Comparison of ENCODE assay signal across 18 mouse cellular contexts in genomic region chr11:25158884-25159283, GRCm38 (mm10).
DNase-seq lines count a peak whose midpoint lies in the region; ATAC-seq lines count a peak whose summit lies in the region.
"Had no signal": no experiment of that assay in that cellular context is flagged by ENCODE, and none has a peak within 500 bp of the region (broad histone marks: within the 10 kb centered on the region; RNA-seq: fewer than 3 reads in every experiment).

No protein-coding gene starts in this region.

- peak; percentile 65 for ATAC-seq in granulocyte monocyte progenitor cell, adult 5-6 weeks (replicated peaks; ENCODE audit: poor library complexity, severe bottlenecking)
- 0 out of 2 replicates have a peak, but pooled peaks have one; percentile 63 for ATAC-seq in megakaryocyte progenitor cell, adult 5-6 weeks (replicated peaks; ENCODE audit: poor library complexity)
- ATAC-seq: activated CD4-positive, CD25-positive, alpha-beta regulatory T cell, adult 4 months; CD4-positive, CD25-positive, alpha-beta regulatory T cell, adult 4 months; Patski had no signal

- no peak for DNase-seq in Muller cell, postnatal 12 days (ENCODE audit: inconsistent ontology term)
- no peak for DNase-seq in natural killer cell, adult 2 months (ENCODE audit: low spot score in 2 of 2)
- DNase-seq: adrenal gland, adult 2 months; adrenal gland, adult 8-10 months; adrenal gland, postnatal 10 days; adrenal gland, postnatal 14 days; adrenal gland, postnatal 25 days; adrenal gland, postnatal 36 days; B cell, adult 2 months; cerebellum, adult 11 months; cerebellum, adult 11-12 months; cerebellum, adult 18-20 months; cerebellum, adult 2 months had no signal
